Mouse (Mus musculus): ENCODE measurements around the gene Aen. TPM values are rescaled to one million over a fixed set of nuclear protein-coding genes. Genes with fewer than 3 reads are reported as not detected.

The Aen gene
- polyA plus RNA-seq, 1 experiment from 2014 or later = 50.8 TPM

DNA sequence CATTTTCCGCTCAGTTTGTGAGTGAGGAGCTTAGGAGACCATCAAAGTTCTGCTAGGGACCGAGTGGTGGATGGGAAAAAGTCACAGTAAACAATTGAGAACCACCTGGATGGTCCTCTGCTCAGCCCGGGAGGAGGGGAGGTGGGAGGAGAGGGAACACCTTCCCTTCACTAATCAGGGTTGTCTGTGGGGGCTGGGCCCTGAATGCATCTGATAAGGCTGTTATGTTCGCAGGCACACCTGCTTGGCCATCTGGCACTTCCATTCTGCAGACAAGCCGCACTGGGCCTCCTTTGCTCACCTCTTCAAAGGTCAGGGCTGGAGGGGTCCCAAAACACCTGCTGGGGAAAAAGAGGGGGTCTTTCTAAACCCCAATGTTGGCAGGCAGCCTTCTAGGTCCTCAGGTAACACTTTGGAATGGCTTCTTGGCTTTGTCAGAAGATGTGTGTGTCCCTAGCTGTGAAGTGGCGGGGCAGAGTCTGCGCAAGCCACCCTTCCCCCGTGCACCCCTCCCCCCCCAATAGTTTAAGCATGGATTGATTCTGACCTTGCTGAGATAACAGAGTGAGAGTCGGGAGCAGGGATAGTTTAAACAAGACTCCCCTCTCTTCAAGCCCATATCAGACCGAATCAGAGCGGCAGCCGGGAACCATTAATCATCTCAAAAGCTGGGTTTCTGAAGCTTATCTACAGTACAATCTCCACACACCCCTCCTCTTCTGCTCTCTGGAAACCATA, 30.3 kb upstream of the Aen start:
- DNase-seq (ENCODE audit: low spot score) (no peak), ATAC-seq (replicated peaks; ENCODE audit: low FRiP score) (peak; percentile 40; the same call in 1 of the 2 replicates)
- Histone ChIP-seq H3K9ac (ENCODE audit: low read depth, low read length) (no peak overlapping the region), H3K4me3 (ENCODE audit: low read depth, low read length) (no peak overlapping the region), H3K27me3 (replicated peaks; ENCODE audit: control insufficient read depth, insufficient read depth, low read length) (no peaks in the 10 kb centered on the region), H3K9me3 (ENCODE audit: control insufficient read depth, low read length) (no peaks in the 10 kb centered on the region), H3K36me3 (ENCODE audit: control insufficient read depth, insufficient read depth, low read length) (no peaks in the 10 kb centered on the region), H3K4me1 (replicated peaks; ENCODE audit: control insufficient read depth, insufficient read depth, low read length) (peaks cover 8% of the 10 kb centered on the region; the same call in 1 of the 2 replicates), H3K4me2 (0 out of 2 replicates have a peak overlapping the region, but pooled peaks have one; percentile 4), H3K27ac (ENCODE audit: low read depth, low read length) (no peak overlapping the region; the same call in 1 of the 2 replicates)
- 45% methylated on average over 12 of the region's 12 CpGs for WGBS

GRCm38 (mm10) chr7:78868731-78869130, 26.9 kb upstream of the Aen start:
- Histone ChIP-seq H3K4me2 (no peak overlapping the region), H3K27me3 (replicated peaks; ENCODE audit: control insufficient read depth, insufficient read depth, low read length) (no peaks in the 10 kb centered on the region), H3K9ac (ENCODE audit: low read depth, low read length) (no peak overlapping the region), H3K9me3 (ENCODE audit: control insufficient read depth, low read length) (no peaks in the 10 kb centered on the region), H3K4me3 (ENCODE audit: low read depth, low read length) (no peak overlapping the region), H3K4me1 (replicated peaks; ENCODE audit: control insufficient read depth, insufficient read depth, low read length) (peaks cover 8% of the 10 kb centered on the region; the same call in 1 of the 2 replicates), H3K36me3 (ENCODE audit: control insufficient read depth, insufficient read depth, low read length) (no peaks in the 10 kb centered on the region), H3K27ac (ENCODE audit: low read depth, low read length) (no peak overlapping the region)
- ATAC-seq (replicated peaks; ENCODE audit: low FRiP score) (no peak), DNase-seq (ENCODE audit: low spot score) (no peak)
- WGBS = 71% methylated on average over 5 of the region's 5 CpGs

- H3K36me3 ChIP-seq (ENCODE audit: control insufficient read depth, insufficient read depth, low read length) = no peaks in the 10 kb centered on the region
- no peaks in the 10 kb centered on the region for H3K9me3 ChIP-seq (ENCODE audit: control insufficient read depth, low read length)
- DNase-seq (ENCODE audit: low spot score) = no peak
- H3K27ac ChIP-seq (ENCODE audit: low read depth, low read length) = no peak overlapping the region
- H3K27me3 ChIP-seq (replicated peaks; ENCODE audit: control insufficient read depth, insufficient read depth, low read length) = 0 out of 2 replicates have a peak, but pooled peaks cover 3% of the 10 kb centered on the region
- no peak overlapping the region for H3K9ac ChIP-seq (ENCODE audit: low read depth, low read length)
- no peak for ATAC-seq (replicated peaks; ENCODE audit: low FRiP score)
- 79% methylated on average over 6 of the region's 6 CpGs for WGBS
- no peaks in the 10 kb centered on the region for H3K4me1 ChIP-seq (replicated peaks; ENCODE audit: control insufficient read depth, insufficient read depth, low read length)
- H3K4me3 ChIP-seq (ENCODE audit: low read depth, low read length) = no peak overlapping the region
- H3K4me2 ChIP-seq = no peak overlapping the region
These were observed 23.3 kb upstream of the Aen start for GRCm38 (mm10) chr7:78872366-78872765.

GRCm38 (mm10) chr7:78872831-78873230, 22.8 kb upstream of the Aen start:
- 71% methylated on average over 5 of the region's 5 CpGs for WGBS
- Histone ChIP-seq H3K27me3 (replicated peaks; ENCODE audit: control insufficient read depth, insufficient read depth, low read length) (0 out of 2 replicates have a peak, but pooled peaks cover 3% of the 10 kb centered on the region), H3K9ac (ENCODE audit: low read depth, low read length) (no peak overlapping the region), H3K4me2 (no peak overlapping the region), H3K9me3 (ENCODE audit: control insufficient read depth, low read length) (no peaks in the 10 kb centered on the region), H3K27ac (ENCODE audit: low read depth, low read length) (no peak overlapping the region), H3K4me1 (replicated peaks; ENCODE audit: control insufficient read depth, insufficient read depth, low read length) (no peaks in the 10 kb centered on the region), H3K4me3 (ENCODE audit: low read depth, low read length) (no peak overlapping the region), H3K36me3 (ENCODE audit: control insufficient read depth, insufficient read depth, low read length) (no peaks in the 10 kb centered on the region)
- no peak for ATAC-seq (replicated peaks; ENCODE audit: low FRiP score)
- DNase-seq (ENCODE audit: low spot score) = no peak

DNA sequence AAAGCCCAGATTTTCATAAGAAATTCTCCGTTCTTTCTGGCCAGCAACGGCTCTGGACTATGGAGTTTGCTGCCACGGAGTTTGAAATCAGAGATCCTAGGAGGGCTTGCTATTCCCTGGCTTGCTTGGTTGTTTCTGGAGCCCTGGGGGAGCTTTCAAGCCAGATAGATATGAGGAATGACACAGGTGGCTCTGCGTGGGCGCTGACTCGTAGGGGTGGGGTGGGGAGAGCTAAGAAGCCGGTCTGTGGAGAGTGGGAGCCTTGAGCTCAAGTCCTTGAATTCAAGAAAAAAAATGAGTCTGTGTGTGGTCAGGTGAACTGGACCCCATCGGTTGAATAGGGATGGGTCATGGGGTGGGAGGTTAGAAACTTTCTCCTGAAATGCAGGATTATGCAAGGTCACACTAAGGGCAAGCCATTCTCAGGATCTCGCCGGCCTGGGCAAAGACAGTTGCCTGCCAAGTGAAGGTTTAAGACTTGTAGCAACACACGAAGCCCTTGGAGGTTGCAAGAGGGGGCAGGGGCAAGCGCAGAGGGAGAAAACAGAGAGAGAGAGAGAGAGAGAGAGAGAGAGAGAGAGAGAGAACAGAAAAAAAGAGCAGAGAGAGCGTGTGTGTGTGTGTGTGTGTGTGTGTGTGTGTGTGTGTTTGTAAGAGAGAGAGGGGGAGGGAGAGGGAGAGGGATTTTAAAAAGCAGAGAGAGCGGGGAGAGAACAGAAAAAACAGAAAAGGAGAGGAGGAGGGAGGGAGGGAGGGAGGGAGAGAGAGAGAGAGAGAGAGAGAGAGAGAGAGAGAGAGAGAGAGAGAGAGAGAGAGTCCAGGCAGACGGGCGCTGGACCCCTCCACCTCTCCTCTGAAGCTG, 13.8 kb upstream of the Aen start:
- WGBS = 26% methylated on average over 15 of the region's 16 CpGs
- no peak overlapping the region for H3K4me3 ChIP-seq (ENCODE audit: low read depth, low read length)
- peaks cover 60% of the 10 kb centered on the region for H3K27me3 ChIP-seq (replicated peaks; ENCODE audit: control insufficient read depth, insufficient read depth, low read length)

GRCm38 (mm10) chr7:78882469-78882837, 13.2 kb upstream of the Aen start:
- Histone ChIP-seq H3K27ac (ENCODE audit: low read depth, low read length) (no peak overlapping the region), H3K4me1 (replicated peaks; ENCODE audit: control insufficient read depth, insufficient read depth, low read length) (no peaks in the 10 kb centered on the region), H3K36me3 (ENCODE audit: control insufficient read depth, insufficient read depth, low read length) (no peaks in the 10 kb centered on the region), H3K4me3 (ENCODE audit: low read depth, low read length) (no peak overlapping the region), H3K27me3 (replicated peaks; ENCODE audit: control insufficient read depth, insufficient read depth, low read length) (peaks cover 62% of the 10 kb centered on the region), H3K9me3 (ENCODE audit: control insufficient read depth, low read length) (no peaks in the 10 kb centered on the region), H3K4me2 (peak overlapping the region; percentile 39), H3K9ac (ENCODE audit: low read depth, low read length) (no peak overlapping the region)
- ATAC-seq (replicated peaks; ENCODE audit: low FRiP score) = no peak
- WGBS = 7% methylated on average over 23 of the region's 23 CpGs
- DNase-seq (ENCODE audit: low spot score) = no peak

More for the DNA sequence above, 13.8 kb upstream of the Aen start:
- Histone ChIP-seq H3K9me3 (ENCODE audit: control insufficient read depth, low read length) (no peaks in the 10 kb centered on the region), H3K9ac (ENCODE audit: low read depth, low read length) (no peak overlapping the region), H3K4me1 (replicated peaks; ENCODE audit: control insufficient read depth, insufficient read depth, low read length) (no peaks in the 10 kb centered on the region), H3K4me2 (peak overlapping the region; percentile 39), H3K27ac (ENCODE audit: low read depth, low read length) (no peak overlapping the region), H3K36me3 (ENCODE audit: control insufficient read depth, insufficient read depth, low read length) (no peaks in the 10 kb centered on the region)
- DNase-seq (ENCODE audit: low spot score) (no peak), ATAC-seq (replicated peaks; ENCODE audit: low FRiP score) (no peak)

DNA sequence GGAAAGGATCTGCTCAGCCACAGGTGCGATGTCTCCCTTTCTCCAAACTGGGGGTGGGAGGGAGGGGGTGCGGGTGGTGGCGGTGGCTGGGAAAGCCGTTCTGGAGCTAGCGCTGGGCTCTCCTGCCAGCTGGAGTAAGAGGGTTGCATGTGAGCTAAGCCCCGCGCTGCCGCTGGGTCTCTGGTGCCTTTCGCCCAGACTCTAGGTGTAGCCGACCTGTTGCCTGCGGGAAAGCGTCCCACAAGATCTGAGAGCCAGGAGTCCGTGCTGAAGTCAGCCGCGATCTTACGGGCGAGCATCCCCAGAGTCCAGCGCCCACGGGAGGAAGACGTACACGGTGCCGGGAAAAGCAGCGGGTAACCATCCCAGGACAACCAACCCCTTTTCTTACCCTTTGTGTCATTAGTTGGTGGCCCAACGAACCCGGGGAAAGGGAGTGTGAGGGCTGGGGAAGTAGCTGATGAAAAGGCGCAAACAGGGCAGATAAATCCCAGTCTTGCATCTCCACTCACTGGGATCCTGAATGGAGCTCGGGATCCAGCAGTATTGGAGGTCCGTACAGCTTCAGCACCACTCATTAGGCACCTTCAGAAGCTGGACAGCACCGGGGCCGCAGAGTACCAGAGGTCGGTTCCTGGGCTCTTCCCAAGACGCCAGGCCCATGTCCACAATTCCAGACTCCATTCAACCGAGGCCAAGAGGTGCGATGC, 12.5 kb upstream of the Aen start:
- ATAC-seq (replicated peaks; ENCODE audit: low FRiP score) (no peak), DNase-seq (ENCODE audit: low spot score) (no peak)
- H3K27me3 ChIP-seq (replicated peaks; ENCODE audit: control insufficient read depth, insufficient read depth, low read length) = peaks cover 62% of the 10 kb centered on the region
- no peak overlapping the region for H3K9ac ChIP-seq (ENCODE audit: low read depth, low read length)
- peak overlapping the region; percentile 39 for H3K4me2 ChIP-seq
- 5% methylated on average over 34 of the region's 34 CpGs for WGBS
- H3K27ac ChIP-seq (ENCODE audit: low read depth, low read length) = no peak overlapping the region
- H3K36me3 ChIP-seq (ENCODE audit: control insufficient read depth, insufficient read depth, low read length) = no peaks in the 10 kb centered on the region
- H3K9me3 ChIP-seq (ENCODE audit: control insufficient read depth, low read length) = no peaks in the 10 kb centered on the region
- H3K4me1 ChIP-seq (replicated peaks; ENCODE audit: control insufficient read depth, insufficient read depth, low read length) = no peaks in the 10 kb centered on the region
- no peak overlapping the region for H3K4me3 ChIP-seq (ENCODE audit: low read depth, low read length)

DNA sequence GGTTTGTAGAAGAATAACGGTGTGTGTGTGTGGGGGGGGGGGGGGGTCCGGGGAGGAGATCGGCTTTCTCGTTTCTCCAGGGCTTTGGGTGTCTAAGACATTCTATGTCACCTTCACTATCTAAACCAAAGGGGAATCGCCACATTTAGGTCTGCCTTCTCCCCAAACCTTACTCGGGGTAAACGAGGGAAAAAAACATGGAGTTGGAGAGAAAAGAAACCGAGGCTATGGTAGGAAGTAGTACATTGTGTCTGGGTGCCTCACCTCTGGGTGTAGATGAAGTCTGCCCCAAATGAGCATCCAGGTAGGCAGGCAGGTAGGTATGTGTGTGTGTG, 12.0 kb upstream of the Aen start:
- no peak for DNase-seq (ENCODE audit: low spot score)
- Histone ChIP-seq H3K4me1 (replicated peaks; ENCODE audit: control insufficient read depth, insufficient read depth, low read length) (no peaks in the 10 kb centered on the region), H3K4me3 (ENCODE audit: low read depth, low read length) (no peak overlapping the region), H3K9me3 (ENCODE audit: control insufficient read depth, low read length) (no peaks in the 10 kb centered on the region), H3K27me3 (replicated peaks; ENCODE audit: control insufficient read depth, insufficient read depth, low read length) (peaks cover 67% of the 10 kb centered on the region), H3K27ac (ENCODE audit: low read depth, low read length) (no peak overlapping the region), H3K9ac (ENCODE audit: low read depth, low read length) (no peak overlapping the region), H3K4me2 (no peak overlapping the region), H3K36me3 (ENCODE audit: control insufficient read depth, insufficient read depth, low read length) (no peaks in the 10 kb centered on the region)
- WGBS = 21% methylated on average over 7 of the region's 8 CpGs
- no peak for ATAC-seq (replicated peaks; ENCODE audit: low FRiP score)
